Mouse (Mus musculus) heart, adult 18-20 months (tissue): Measurements from ENCODE around the gene Bmp2k. TPM values are rescaled to one million over a fixed set of nuclear protein-coding genes. Genes with fewer than 3 reads are reported as not detected.

ENCODE experiments used
- DNase-seq, 2 experiments: peaks; one replicate each; pipeline ENCODE4 v3.0.0; 2021 to 2022; ENCODE audit warnings: mixed read lengths in 1 of 2
- total RNA-seq, 2 experiments: library from RNA; stranded (reverse); gene quantifications; 2 replicates each; pipeline ENCODE4 v1.2.3; 2021

Gene Bmp2k
- total RNA-seq, 2 experiments from 2014 or later, result 6.7 to 7.0 TPM

- peak; percentile 52 to 78 for DNase-seq
These were observed 58.1 kb downstream of the Bmp2k start for GRCm38 (mm10) chr5:97055511-97056068.

- no peak for DNase-seq
These were observed 58.9 kb downstream of the Bmp2k start for GRCm38 (mm10) chr5:97056359-97056758.

- no peak for DNase-seq
These were observed 59.4 kb downstream of the Bmp2k start for GRCm38 (mm10) chr5:97056791-97057450.

- DNase-seq, result no peak
These were observed 63.4 kb downstream of the Bmp2k start for GRCm38 (mm10) chr5:97060864-97061263.

- no peak for DNase-seq
These were observed 64.6 kb downstream of the Bmp2k start for GRCm38 (mm10) chr5:97062041-97062440.

DNA sequence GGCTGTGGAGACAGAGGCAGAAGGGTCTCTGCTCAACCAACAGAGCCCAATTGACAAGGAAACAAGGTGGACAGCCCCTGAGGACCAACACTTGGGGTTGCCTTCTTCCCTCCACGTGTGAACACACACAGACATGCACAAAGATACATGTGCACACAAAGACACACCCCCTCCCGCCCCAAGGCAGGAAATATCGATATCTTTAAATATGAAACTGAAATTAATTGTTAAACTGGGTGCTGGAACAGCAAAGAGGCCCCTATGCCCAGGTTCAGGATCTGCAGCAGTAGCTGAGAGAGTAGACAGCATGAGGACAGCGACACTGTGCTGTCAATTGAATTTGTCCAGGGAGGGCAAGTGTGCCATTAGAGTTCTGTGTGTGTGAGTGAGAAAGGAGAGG, 68.3 kb downstream of the Bmp2k start:
- no peak for DNase-seq

- DNase-seq, result no peak
These were observed 78.1 kb downstream of the Bmp2k start for GRCm38 (mm10) chr5:97075476-97076151.

DNA sequence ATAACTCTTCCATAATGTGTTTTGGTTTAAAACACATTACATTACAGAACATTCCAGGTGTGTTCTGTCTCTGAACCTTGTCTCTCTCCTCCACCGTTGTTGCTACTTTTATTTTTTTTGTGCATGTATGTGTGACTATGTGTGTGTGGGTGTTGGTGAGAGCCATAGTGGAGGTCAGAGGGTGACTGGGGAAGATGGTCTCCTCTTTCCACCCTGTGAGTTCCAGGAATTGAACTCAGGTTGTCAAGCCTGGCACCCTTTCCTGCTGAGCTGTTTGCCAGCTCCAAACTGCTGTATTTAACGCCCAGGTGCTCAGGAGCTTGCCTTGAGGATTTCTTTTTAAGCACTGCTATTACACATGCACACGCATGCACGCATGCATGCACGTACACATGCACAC, 78.7 kb downstream of the Bmp2k start:
- DNase-seq, result no peak

GRCm38 (mm10) chr5:97077676-97078075, 80.2 kb downstream of the Bmp2k start:
- no peak for DNase-seq

DNA sequence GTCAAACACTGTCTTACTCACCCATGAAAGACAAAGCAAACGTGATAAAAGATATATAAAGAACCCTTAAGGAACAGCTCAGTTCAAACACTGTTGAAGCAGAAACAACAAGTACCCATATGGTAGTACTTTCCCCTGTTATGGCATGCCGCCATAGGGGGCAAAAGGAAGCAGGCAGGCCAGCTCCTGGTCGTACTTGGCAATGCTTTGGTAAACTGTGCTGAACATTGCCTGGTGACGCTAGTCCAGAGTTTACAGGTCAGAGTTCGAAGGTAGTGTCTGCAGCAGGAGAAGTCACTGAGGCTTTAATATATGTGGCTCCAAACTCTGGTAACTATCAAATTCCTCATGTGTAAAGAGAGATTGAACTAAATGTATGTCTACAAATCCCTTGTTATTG, 81.2 kb downstream of the Bmp2k start:
- no peak for DNase-seq

- peak in 1 of 2 experiments; percentile 19 for DNase-seq
These were observed 84.0 kb downstream of the Bmp2k start for GRCm38 (mm10) chr5:97081481-97081880.

GRCm38 (mm10) chr5:97083701-97084100, 86.2 kb downstream of the Bmp2k start:
- no peak for DNase-seq

DNA sequence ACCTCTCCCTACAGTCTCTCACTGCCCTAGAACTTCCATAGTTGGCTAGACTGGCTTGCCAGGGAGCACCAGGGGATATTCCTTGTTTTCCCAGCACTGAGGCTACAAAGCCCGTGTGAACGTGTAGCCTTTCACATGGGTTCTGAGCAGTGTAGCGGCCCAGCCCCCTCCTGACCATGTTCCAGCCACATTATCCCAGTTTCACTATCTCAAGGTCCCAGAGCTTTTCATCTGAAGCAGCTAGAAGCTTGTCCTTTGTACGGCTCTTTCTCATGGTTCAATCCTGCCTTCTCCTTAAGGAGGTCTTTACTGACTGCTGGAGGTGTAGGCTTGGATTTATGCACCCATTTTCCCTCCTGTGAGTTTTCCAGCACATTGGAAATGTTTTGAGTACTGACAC, 87.1 kb downstream of the Bmp2k start:
- DNase-seq, result no peak

GRCm38 (mm10) chr5:97085071-97085470, 87.6 kb downstream of the Bmp2k start:
- DNase-seq, result no peak

DNA sequence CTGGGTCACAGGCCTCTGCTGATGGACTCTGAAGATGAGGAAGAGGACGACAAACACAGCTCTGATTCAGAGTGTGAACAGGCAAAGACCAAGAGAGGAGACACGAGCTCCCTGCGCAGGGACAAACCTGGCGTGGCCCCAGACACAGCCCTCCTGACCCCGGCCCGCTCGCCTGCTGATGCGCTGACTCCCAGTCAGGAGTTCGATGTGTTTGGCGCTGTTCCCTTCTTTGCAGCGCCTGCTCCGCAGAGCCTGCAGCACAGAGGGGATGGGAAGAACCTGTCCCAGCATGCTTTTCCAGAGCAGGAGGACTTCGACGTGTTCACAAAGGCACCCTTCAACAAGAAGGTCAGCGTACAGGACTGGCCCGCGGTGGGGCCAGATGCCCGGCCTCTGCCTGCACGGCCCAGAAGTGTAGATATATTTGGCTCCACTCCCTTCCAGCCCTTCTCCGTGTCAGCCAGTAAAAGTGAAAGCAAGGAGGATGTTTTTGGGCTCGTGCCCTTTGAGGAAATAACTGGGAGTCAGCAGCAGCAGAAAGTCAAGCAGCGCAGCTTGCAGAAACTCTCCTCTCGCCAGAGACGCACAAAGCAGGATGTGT, 89.6 kb downstream of the Bmp2k start:
- peak; percentile 61 to 73 for DNase-seq

DNA sequence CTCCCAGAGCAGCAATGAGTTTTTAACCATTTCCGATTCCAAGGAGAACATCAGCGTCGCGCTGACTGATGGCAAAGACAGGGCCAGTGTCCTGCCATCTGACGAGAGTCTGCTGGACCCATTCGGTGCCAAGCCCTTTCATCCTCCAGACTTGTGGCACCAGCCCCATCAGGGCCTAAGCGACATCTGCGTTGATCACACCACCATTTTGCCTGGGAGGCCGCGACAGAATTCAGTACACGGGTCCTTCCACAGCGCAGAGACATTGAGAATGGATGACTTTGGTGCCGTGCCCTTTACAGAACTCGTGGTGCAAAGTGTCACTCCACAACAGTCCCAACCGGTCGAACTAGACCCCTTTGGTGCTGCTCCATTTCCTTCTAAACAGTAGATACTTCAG, 90.3 kb downstream of the Bmp2k start:
- no peak for DNase-seq

GRCm38 (mm10) chr5:97088231-97088630, 90.7 kb downstream of the Bmp2k start:
- no peak for DNase-seq

GRCm38 (mm10) chr5:97089426-97089825, 91.9 kb downstream of the Bmp2k start:
- no peak for DNase-seq

GRCm38 (mm10) chr5:97090034-97090784, 92.7 kb downstream of the Bmp2k start:
- DNase-seq, result no peak

DNA sequence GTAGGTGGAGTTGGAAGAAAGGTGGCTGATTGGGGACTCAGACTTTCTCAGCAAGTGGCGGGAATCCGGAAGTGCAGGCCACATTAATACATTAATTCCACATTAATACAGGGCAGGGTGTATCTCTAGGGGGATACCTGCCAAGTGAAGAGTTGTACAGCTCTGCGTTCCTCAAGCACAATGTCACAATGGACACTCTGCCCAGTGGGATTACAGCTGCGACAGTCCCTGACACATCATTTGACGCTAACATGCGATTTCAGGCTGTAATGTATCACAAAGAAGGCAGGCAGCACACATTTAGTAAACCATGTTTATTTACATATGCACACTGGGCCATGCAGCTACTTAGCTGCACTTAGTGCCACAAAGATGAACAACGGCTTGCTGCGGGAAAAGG, 95.5 kb downstream of the Bmp2k start:
- DNase-seq, result no peak

- DNase-seq, result no peak
These were observed 97.8 kb downstream of the Bmp2k start for GRCm38 (mm10) chr5:97095335-97095734.

GRCm38 (mm10) chr5:97097631-97098041, 100.1 kb downstream of the Bmp2k start:
- DNase-seq, result no peak

GRCm38 (mm10) chr5:97099954-97100353, 102.5 kb downstream of the Bmp2k start:
- no peak for DNase-seq
